Mouse (Mus musculus) thymus, postnatal 0 days (tissue): ENCODE measurements around the gene Adnp. TPM values are rescaled to one million over a fixed set of nuclear protein-coding genes. Genes with fewer than 3 reads are reported as not detected.
A peak's percentile ranks its signal among the peaks of the same experiment; 100 is the strongest.

ENCODE experiments used
- DNase-seq: peaks from one replicate; pipeline ENCODE4 v3.0.0-alpha.2; 2015; ENCODE audit warnings: low spot score
- polyA plus RNA-seq: library from polyadenylated mRNA; unstranded; fragments of >200 nt; fragmentation: Nextera tagmentation; extraction: Ambion mirVana; gene quantifications from 2 replicates; pipeline ENCODE4 v1.2.1, GENCODE M21; 2015

The Adnp gene
- polyA plus RNA-seq, 1 experiment from 2014 or later, result 7.9 TPM

DNA sequence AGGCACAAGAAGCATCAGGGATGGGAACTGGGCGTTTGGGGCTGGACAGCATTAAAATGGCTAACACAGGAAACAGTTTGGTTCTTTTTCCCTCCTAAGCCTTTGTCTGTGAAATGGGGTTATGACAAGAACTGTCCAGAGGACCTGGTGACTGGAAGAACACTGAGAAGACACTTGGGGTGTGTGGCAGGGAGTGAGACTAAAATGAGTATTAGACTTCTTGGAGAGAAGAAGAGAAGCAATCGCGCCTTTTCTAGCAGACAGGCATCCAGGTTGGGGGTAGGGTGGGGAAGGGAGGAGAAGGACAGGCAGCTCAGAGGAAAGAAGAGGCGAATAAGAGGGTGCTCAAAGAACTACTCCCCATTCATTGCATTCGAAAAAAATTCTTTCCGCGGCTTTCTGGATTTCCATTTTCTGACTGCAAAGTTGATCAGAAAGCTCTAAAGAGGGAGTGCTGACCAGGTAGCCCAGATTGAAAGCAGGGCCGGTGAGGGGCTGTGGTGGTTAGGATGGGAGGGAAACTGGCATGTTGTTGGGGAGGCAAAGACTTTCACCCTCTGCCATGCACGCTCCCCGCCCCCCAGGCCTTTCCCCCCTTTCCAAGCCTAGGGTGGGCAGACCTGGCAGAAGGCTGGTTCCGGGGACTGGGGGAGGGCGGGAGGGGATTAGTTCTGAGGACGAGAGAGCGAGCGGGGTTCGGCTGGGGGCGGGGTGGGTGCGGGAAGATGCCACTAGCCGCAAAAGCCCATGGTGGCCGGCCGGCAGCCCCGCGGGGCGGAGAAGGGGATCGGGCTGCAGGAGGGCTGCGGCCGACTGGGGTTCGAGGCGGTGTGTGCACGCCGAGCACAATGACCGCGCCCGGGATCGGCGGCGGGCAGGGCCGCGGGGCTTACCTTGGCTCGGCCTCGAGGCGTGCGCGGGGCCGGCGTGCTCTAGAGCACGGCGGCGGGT lies 956 bp downstream of the Adnp start:
- peak; percentile 34 for DNase-seq

DNA sequence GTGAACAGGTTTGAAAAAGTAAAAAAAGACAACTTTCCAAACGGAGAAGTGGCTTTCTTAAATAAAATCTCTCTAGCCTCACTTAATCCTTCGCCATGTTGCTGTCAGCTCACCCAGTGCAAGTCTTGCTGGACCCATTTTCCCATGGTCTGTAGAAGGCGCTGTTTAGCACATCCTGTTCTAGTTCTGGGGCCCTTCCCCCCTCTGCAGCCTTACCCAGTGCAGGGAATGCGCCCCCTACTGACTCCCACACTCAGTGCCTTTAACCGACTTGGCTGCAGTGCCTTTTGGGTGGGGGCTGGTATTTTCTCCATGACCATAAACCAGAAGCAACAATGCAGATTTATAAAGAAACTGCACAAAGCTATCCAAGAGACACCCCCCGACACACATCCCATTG lies 1.6 kb downstream of the Adnp start:
- DNase-seq, result peak; percentile 95

DNA sequence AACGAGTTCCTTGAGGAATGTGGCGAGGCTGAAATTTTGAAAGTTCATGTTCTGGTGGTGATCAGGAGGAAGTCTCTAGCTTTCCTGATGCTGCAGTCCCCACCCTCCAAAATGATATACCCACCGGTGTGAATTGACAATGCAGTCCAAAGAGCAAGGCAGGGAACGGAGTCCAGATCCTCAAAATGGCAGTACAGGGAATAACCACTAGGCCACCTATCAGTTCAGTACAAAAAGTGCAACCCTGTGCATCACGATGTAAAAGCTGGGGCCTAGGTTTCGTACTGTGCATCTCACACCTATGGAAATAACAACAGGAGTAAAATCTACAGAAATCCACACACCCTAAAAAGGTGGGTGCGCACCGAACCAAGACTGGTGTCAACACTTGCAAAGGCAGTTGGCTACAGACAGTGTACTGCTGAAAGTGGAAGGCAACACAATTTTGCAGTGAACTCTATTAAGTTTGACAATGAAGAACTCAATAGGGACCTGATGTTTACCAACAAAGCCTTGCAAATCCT lies 2.4 kb downstream of the Adnp start:
- DNase-seq, result no peak

DNA sequence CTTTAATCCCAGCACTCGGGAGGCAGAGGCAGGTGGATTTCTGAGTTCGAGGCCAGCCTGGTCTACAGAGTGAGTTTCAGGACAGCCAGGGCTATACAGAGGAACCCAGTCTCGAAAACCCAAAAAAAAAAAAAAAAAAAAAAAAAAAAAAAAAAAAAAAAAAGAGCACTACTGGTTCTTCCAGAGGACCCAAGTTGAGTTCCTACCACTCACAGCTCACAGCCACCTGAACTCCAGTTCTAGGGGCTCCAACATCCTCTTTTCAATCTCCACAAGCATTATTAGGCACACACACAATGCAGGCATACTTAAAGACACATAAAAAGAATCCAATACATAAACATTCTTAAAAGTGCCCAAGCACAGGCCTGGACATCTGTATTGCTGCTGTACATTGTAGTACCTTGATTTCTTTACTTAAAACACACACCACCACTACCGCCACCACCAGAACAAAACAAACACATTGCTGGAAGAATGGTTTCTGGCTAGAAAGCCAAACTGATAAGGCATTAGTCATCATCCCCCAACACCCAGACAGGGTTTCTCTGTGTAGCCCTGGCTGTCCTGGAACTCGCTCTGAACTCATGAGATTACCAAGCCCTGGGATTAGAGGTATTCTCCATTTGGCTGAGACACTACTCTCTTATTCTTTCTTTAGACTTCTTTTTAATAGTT lies 6.8 kb downstream of the Adnp start:
- DNase-seq, result no peak

DNA sequence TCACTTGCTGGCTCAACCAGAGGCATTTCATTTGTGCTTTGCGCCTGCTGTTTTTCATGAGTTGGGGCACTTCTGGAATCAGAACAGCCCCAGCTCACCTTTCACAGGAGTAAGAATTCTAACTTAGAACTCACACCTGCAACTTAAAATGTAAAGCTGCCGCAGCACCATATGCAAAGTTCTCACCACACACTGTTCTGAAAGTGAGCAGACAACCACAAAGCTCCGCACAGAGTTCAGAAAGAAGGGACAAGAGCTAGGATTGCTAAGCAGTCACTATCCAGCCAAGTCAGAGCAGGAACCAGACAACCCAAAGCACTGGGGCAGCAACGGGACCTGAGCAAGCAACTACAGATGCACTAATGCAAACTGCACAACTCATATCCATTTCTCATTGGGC lies 7.4 kb downstream of the Adnp start:
- no peak for DNase-seq

DNA sequence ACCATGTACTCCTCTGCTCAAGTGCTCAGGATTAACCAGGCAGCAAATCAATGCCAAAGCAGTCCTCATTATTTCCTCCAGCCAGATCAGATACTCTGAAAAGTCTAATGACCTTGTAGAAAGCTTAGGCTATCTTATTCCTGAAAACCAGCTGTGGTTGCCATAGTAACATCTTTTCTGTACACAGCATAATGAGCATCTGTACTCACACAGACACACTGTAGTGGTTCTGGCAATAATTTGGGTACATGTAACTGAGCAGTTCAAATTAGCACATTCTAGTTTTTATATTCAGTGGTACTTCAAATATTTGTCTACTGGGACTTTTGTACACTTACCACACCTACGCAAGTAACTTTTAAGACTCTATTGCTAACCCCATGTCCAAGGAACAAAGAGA lies 8.5 kb downstream of the Adnp start:
- no peak for DNase-seq

DNA sequence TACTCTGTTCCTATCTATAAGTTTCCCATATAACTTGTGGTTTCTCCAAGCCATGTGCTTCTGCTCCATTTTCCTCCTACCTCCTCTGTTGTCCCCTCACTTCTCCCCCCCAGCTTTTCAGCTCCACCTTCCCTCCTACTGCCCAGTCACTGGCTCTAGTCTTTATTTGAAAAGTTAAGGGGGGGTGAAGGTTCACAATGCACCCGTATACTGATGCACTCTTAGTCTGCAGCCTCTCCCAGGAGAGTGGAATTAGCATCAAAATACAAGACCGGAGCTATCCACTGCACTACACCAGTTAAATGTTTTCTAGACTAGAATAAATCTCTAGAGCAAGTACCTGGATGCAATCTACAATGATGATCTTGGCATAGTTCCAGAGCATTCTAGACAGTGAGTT lies 11.2 kb downstream of the Adnp start:
- no peak for DNase-seq

DNA sequence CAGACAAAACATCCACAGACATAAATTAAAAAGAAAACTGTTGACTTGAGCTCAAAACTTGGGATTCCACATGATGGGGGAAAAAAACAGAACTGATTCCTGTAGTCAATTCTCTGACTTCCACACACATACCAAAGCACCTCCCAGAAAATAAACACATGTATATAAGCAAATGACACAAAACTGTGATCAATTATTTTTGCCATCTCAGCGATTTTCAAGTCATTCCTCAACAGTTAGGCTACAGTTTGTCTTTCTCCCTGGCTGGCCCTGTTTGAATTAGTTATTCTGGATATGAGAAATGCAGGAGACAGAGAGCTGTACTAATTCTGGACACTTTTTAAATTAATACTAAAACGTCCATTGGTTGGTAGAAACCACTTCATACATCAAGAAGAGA lies 13.2 kb downstream of the Adnp start:
- DNase-seq, result no peak

DNA sequence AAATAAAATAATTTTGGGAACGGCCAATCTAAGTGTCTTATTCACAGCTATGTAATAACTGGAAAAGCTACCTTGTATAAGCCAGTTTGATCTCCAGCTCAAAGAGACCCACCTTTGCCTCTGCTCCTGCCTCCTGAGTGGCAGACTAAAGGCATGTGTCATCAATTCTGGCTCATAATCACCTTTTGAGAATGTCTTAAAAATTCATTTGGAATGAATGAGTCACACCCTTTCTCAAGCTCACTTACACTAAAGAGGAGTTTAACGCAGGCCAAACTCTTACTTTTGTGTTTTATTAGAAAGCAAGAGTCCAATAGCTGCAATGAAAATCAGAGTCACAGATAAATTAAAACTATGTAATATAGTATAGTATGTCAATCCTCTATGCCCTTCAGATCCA lies 15.1 kb downstream of the Adnp start:
- no peak for DNase-seq

DNA sequence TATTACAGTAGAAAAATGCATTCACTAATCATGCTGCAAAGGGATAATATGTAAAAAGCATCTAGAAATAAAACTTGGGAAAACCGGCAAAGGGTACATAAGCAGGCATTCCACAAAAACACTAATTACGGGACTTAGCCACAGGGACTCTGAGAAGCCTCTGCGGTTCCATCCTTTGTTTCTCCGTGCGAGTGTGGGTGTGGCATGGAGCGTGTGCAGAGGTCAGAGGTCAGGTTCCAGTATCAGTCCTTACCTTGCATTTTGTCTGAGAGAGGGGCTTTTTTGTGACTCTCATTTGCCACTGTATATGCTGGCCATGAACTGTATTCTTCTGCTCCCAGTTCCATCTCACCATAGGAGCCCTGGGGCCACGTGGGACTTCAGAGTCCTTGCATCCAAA lies 31.0 kb downstream of the Adnp start:
- no peak for DNase-seq

DNA sequence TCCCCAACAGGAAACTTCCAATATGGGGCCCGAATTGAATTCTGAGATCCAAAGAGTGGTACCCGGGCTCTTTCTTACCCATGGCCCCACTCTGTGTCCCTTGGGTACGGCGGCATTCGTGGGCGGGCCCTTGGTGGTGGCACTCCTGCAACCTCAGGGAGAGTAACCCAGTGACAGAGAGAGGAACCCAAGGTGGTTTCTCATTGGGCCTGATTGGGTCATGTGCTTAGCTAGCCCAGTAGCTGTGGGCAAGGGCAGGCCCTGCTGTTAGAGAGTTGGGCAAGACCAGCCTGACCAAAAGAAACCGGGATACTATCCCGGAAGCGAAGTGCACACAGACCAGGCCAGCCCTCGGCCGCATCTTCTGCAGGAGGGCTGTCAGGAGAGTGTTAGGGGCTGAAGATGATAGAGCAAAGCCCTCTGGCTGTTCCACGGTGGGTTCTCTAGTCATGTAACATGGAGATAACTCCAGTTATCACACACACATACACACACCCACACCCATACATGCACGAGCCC lies 36.7 kb downstream of the Adnp start:
- peak; percentile 43 for DNase-seq

DNA sequence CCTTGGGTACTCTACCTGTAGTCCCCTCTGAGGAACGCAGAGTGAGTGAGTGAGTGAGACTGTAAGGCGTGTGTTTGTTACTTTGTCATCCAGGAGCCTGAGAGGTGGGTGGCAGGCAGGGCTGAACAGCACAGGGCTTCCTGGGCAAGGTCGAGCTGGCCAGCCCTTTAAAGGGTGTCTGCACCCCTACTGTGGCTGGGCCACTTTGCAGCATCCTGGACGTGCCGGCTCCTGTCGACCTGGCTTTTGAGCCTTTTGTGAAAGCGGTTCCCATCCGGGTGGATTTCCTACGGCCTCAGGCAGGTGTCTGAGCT lies 37.2 kb downstream of the Adnp start:
- DNase-seq, result no peak

DNA sequence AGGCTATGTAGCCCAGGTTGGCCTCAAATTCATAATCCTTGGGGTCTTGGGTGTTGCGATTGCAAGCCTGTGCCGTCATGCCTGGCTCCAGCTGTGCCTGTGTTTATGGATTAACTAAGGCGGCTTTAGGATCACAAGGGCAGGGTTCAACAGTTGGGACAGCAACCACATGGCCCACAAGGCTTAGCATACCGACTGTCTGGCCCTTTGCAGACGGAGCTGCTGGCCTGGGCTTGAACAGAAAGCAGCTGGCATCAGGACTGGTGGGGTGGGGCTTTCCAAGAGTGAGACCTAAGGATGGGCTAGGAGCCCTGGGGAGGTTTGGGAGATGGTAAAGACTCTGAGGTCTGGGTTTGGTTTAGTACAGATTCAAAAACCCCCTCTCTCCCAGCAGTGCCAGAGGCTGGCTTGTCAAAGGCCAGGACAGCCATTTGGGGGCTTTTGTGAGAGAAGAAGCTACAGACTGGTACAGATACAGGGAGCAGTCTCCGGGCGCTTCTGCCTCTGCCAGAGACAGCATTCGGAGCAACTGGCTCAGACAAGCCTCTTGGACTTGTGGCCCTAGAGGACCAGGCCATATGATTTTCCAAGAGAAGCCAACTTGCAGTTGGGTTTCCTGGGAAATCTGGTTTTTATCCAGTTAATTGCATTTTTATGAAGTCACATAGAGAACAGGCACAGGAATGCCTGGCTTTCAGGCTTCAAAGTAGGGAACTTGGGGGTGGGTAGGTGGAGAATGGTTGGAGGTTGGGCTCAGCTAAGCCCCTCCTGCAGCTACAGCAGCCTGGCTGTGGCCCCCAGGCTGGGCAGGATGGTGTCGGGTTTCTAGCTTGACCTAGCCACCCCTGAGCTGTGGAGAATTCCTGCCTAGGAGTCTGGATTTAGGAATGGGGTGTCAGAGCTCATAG lies 37.8 kb downstream of the Adnp start:
- DNase-seq, result no peak

DNA sequence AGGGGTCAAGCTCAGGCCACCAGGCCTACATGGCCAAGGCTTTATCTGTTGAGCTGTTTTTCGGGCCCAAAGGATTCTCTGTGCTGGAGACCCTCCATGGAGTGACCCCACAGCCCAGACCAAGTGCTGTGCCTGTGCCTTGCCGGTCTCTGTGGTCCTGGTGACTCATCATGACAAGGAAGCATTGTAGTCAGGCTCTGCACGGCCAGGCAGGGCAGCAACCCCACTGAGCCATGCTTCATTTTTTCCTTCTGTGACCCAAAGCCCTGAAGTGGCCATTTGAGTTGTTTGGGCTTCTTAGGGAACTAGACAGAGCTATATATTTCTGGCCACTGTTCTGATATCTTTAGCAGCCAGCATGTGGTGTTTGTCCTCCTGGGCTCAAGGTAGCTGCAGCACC lies 39.1 kb downstream of the Adnp start:
- DNase-seq, result no peak

DNA sequence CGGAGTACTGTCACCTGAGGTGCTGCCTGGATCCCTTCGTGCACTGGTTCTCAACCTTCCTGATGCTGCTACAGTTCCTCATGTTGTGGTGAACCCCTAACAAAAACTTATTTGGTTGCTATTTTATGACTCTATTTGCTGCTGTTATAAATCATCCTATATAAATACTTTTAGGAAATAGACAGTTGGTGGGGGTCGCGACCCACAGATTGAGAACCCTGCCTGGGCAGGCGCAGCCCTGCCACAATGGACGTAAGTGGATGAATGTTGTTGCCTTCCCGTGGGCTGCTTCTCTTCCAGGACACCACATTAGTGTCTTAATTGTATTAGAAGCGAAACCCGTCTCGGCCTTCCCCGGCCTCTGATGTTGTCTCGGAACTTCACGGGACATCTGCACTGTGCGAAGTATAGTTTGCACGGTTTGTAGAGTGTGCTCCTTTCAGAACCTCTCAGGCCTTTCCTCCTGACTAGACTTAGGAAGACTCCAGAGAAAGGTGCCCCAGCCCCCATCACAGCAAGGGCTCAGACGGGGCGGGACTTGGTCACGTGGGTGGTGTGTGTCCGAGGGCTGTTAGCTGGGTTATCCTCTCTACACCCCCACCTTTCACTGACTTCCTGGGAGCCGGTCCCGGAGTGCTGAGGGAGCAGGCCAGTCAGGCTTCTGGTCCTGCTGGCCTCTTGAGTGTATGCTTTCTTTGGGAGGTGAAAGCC lies 40.0 kb downstream of the Adnp start:
- no peak for DNase-seq

DNA sequence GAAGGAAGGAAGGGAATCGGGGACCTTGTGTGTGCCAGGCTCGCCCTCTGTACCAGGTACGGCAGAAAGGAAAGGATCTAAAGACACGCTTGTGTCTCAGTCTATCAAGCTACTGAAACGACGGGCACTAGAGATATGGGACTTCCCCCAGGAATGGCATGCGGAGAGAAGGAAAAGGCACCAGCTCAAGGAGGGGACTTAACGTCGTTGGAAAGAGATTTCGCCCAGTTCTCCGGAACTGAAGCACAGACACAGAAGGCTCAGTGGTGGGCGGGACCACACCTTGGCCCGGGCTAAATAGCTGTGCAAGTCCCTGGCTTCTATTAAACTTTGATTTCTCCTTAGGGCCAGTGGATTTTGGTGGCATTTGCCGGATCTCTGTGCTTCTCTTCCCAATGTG lies 44.9 kb downstream of the Adnp start:
- DNase-seq, result no peak

DNA sequence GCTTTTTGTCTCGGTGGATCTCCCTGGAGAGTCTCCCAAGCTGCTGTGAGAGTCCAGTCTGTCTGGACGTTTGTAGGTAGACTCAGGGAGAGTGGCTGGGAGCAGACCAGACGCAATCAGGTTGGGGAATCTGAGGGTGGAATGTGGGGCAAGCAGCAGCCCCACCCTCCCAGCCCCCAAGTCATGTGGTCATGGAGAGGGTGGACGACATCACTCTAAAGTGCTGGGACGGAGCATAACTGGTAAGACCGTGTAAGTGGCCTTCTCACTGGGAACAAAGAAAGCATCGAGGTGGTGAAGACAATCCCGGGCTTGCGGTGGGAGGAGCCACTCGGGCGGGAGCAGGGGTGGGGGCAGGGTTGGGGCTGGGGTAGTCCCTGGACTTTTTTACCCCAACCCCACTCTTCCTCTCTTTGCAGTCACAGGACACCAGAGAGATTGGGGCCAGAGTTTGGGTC lies 45.4 kb downstream of the Adnp start:
- no peak for DNase-seq

DNA sequence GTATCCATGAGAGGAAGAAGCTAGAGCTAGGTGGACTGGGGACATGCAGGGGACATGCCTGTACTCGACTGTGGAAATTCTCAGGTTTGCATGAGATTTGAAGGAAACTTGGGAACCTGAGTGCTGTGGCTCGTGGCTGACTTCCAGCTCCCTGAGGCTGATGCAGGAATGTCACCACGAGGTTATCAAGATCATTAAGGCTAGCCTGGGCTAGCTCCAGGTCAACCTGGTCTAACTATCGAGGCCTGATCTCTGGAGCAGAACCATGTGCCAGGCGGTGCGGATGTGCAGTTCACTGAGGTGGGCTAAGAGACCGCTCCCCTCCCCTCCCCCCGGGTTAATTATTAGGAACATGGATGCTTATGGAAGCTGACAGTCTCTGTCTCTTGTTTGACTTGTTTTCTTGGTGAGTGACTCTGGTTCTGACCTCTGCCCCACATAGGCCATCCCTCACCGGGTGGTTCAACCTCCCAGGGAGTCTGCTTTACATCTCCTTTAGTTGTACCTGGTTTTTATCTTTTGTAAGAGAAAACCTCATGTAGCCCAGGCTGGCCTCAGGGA lies 46.5 kb downstream of the Adnp start:
- no peak for DNase-seq

DNA sequence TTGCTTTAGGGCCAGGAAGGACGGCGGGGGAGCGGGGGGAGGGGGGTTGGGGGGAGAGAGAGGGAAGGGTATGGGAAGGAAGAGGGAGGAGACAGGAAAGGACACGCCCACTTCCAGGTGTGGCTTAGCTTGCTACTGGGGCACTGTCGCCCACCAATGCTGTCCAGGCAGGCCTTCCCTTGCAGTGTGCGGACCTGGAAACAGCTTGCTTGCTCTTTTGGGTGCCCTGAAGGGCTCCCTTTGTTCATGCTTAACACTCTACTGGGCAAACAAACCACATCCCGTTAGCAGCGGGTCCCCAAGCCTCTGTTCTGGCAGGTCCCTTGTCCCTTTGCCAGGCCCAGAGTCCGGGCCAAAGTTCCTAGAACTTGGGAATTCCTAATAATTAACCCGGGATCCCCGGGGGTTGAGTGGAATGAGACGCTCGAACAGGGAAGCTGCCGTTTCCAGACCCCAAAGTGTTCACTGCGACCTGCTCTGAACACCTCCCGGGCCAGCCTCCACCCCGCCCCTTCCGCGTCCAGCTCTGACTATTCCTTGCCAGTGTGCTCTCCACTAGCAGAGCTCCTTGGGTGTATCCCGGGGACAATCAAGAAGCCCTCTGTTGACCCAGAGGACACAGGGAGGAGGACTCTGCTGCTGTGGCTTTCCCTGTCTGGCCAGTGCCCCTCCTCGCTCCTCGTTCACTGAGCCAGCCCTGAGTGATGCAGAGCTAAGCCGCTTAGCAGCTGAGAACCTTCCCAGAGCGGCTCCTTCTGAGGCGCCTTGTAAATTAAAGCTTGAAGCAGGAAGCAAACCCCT lies 47.8 kb downstream of the Adnp start:
- DNase-seq, result peak; percentile 54
